Comparison of ENCODE assay signal across 11 mouse cellular contexts in genomic region chr11:114785892-114786291, GRCm38 (mm10). TPM values are rescaled to one million over a fixed set of nuclear protein-coding genes. Genes with fewer than 3 reads are reported as not detected.
DNase-seq lines count a peak whose midpoint lies in the region; ATAC-seq and TF ChIP-seq lines count a peak whose summit lies in the region.
"Had no signal": no experiment of that assay in that cellular context is flagged by ENCODE, and none has a peak within 500 bp of the region (broad histone marks: within the 10 kb centered on the region; RNA-seq: fewer than 3 reads in every experiment).

No protein-coding gene starts in this region.

- no peaks in the 10 kb centered on the region for H3K36me3 ChIP-seq in heart, embryonic 11.5 days (ENCODE audit: control insufficient read depth, insufficient read depth, low read length)
- no peaks in the 10 kb centered on the region for H3K36me3 ChIP-seq in ES-Bruce4 (ENCODE audit: control insufficient read depth, insufficient read depth, low read length, poor library complexity, severe bottlenecking)
- no peaks in the 10 kb centered on the region for H3K36me3 ChIP-seq in forebrain, embryonic 15.5 days
- H3K36me3 ChIP-seq in limb, embryonic 15.5 days = no peaks in the 10 kb centered on the region

- H3K27ac ChIP-seq in heart, embryonic 11.5 days (ENCODE audit: low read depth, low read length) = no peak overlapping the region
- H3K27ac ChIP-seq in ES-Bruce4 (ENCODE audit: insufficient read depth, low read length) = no peak overlapping the region
- no peak overlapping the region for H3K27ac ChIP-seq in forebrain, embryonic 15.5 days (replicated peaks)
- no peak overlapping the region for H3K27ac ChIP-seq in limb, embryonic 15.5 days

- H3K4me1 ChIP-seq in heart, embryonic 11.5 days (ENCODE audit: control insufficient read depth, insufficient read depth, low read length) = no peaks in the 10 kb centered on the region; the same call in 1 of the 2 replicates
- H3K4me1 ChIP-seq in ES-Bruce4 (ENCODE audit: control insufficient read depth, insufficient read depth, low read length) = peaks cover 10% of the 10 kb centered on the region
- H3K4me1 ChIP-seq in forebrain, embryonic 15.5 days = peaks cover 18% of the 10 kb centered on the region
- H3K4me1 ChIP-seq in limb, embryonic 15.5 days = peaks cover 16% of the 10 kb centered on the region

- WGBS in heart, embryonic 11.5 days (ENCODE audit: insufficient replicate concordance) = 44% methylated on average over 10 of the region's 10 CpGs
- 51% methylated on average over 10 of the region's 10 CpGs for WGBS in forebrain, embryonic 15.5 days
- 45% methylated on average over 10 of the region's 10 CpGs for WGBS in limb, embryonic 15.5 days

- no peak for TF ChIP-seq POLR2A in ES-Bruce4 (IDR thresholded peaks at IDR 0.05; ENCODE audit: insufficient read depth, low read length)

- H3K4me3 ChIP-seq in heart, embryonic 11.5 days (ENCODE audit: low read depth, low read length) = peak overlapping the region; percentile 39
- H3K4me3 ChIP-seq in ES-Bruce4 (ENCODE audit: low read depth, low read length) = peak overlapping the region; percentile 21
- peak overlapping the region; percentile 35 for H3K4me3 ChIP-seq in forebrain, embryonic 15.5 days
- H3K4me3 ChIP-seq in limb, embryonic 15.5 days = peak overlapping the region; percentile 26

- TF ChIP-seq CTCF in ES-Bruce4 (IDR thresholded peaks at IDR 0.05; ENCODE audit: low read depth, low read length) = no peak

- no peak for TF ChIP-seq EP300 in ES-Bruce4 (IDR thresholded peaks at IDR 0.05; ENCODE audit: insufficient read depth, low read depth, low read length)

- no peak for DNase-seq in heart, adult 11 months
- DNase-seq in c-Kit-positive CD71-positive TER-119-positive erythroid progenitor cells, embryonic 14.5 days (ENCODE audit: low spot score) = no peak
- no peak for DNase-seq in frontal cortex, postnatal 10 days (ENCODE audit: low spot score in 2 of 2)

- ATAC-seq in heart, embryonic 11.5 days (replicated peaks; ENCODE audit: insufficient number of reproducible peaks, low FRiP score, low TSS enrichment) = no peak
- 0 out of 2 replicates have a peak, but pooled peaks have one; percentile 1 for ATAC-seq in forebrain, embryonic 15.5 days (replicated peaks)
- no peak for ATAC-seq in limb, embryonic 15.5 days (ENCODE audit: insufficient number of reproducible peaks, low FRiP score, low TSS enrichment, low read depth)
- no peak for ATAC-seq in granulocyte monocyte progenitor cell, adult 5-6 weeks (replicated peaks; ENCODE audit: poor library complexity, severe bottlenecking)

- H3K9me3 ChIP-seq in heart, embryonic 11.5 days (replicated peaks; ENCODE audit: control insufficient read depth, low read length) = no peaks in the 10 kb centered on the region
- H3K9me3 ChIP-seq in ES-Bruce4 (replicated peaks; ENCODE audit: control insufficient read depth, insufficient read depth, low read length, poor library complexity, severe bottlenecking) = no peaks in the 10 kb centered on the region
- H3K9me3 ChIP-seq in forebrain, embryonic 15.5 days = no peaks in the 10 kb centered on the region
- no peaks in the 10 kb centered on the region for H3K9me3 ChIP-seq in limb, embryonic 15.5 days

- no peak overlapping the region for H3K9ac ChIP-seq in heart, embryonic 11.5 days (ENCODE audit: low read depth, low read length)
- peak overlapping the region; percentile 6; the same call in 1 of the 2 replicates for H3K9ac ChIP-seq in ES-Bruce4 (ENCODE audit: low read depth, poor library complexity, severe bottlenecking)
- peak overlapping the region; percentile 38 for H3K9ac ChIP-seq in forebrain, embryonic 15.5 days (replicated peaks)
- no peak overlapping the region for H3K9ac ChIP-seq in limb, embryonic 15.5 days

- peaks cover 91% of the 10 kb centered on the region for H3K27me3 ChIP-seq in heart, embryonic 11.5 days (ENCODE audit: control insufficient read depth, insufficient read depth, low read length)
- no peaks in the 10 kb centered on the region; the same call in 1 of the 2 replicates for H3K27me3 ChIP-seq in ES-Bruce4 (ENCODE audit: control insufficient read depth, insufficient read depth, low read length, poor library complexity, severe bottlenecking)
- peaks cover 11% of the 10 kb centered on the region; the same call in 1 of the 2 replicates for H3K27me3 ChIP-seq in forebrain, embryonic 15.5 days
- peaks cover 97% of the 10 kb centered on the region for H3K27me3 ChIP-seq in limb, embryonic 15.5 days

- H3K4me2 ChIP-seq in heart, embryonic 11.5 days = peak overlapping the region; percentile 67
- H3K4me2 ChIP-seq in forebrain, embryonic 15.5 days (replicated peaks) = peak overlapping the region; percentile 73
- peak overlapping the region; percentile 56 for H3K4me2 ChIP-seq in limb, embryonic 15.5 days

RNA-seq across cellular contexts. Expression of gene Btbd17, which starts 9.9 kb away (rescaled TPM):
- 0.09 TPM in 1 of 2 replicates, not detected in the other for polyA plus RNA-seq in heart, embryonic 11.5 days (2014; fragmentation: Nextera tagmentation; extraction: Ambion mirVana)
- polyA plus RNA-seq in ES-Bruce4 (2011; ENCODE audit: insufficient read depth, insufficient read length, low read depth, missing spikeins) = 0.93 TPM in 1 of 2 replicates, not detected in the other
- 26.4 and 29.7 TPM in 2 replicates for polyA plus RNA-seq in forebrain, embryonic 15.5 days (2015; fragmentation: Nextera tagmentation; extraction: Ambion mirVana)
- 0.86 and 1.7 TPM in 2 replicates for polyA plus RNA-seq in limb, embryonic 15.5 days (2015; fragmentation: Nextera tagmentation; extraction: Ambion mirVana)
- 0.54 TPM in 1 of 2 replicates, not detected in the other for total RNA-seq in granulocyte monocyte progenitor cell, adult 5-6 weeks (2014; fragmentation: Nextera tagmentation)
- total RNA-seq in granulocyte monocyte progenitor cell, adult 5-6 weeks (2017) = not detected in 2 replicates
- total RNA-seq: adrenal gland, postnatal 36 days had no signal

RNA-seq across cellular contexts. Expression of gene Gpr142, which starts 12.8 kb away (rescaled TPM):
- polyA plus RNA-seq in heart, embryonic 11.5 days (2014; fragmentation: Nextera tagmentation; extraction: Ambion mirVana) = 0.27 TPM in 1 of 2 replicates, not detected in the other
- polyA plus RNA-seq in ES-Bruce4 (2011; ENCODE audit: insufficient read depth, insufficient read length, low read depth, missing spikeins) = not detected in 2 replicates
- not detected in 2 replicates for polyA plus RNA-seq in forebrain, embryonic 15.5 days (2015; fragmentation: Nextera tagmentation; extraction: Ambion mirVana)
- polyA plus RNA-seq in limb, embryonic 15.5 days (2015; fragmentation: Nextera tagmentation; extraction: Ambion mirVana) = not detected in 2 replicates
- total RNA-seq in granulocyte monocyte progenitor cell, adult 5-6 weeks (2014; fragmentation: Nextera tagmentation) = not detected in 2 replicates
- total RNA-seq in granulocyte monocyte progenitor cell, adult 5-6 weeks (2017) = not detected in 2 replicates
- total RNA-seq: adrenal gland, postnatal 36 days had no signal
- polyA plus RNA-seq: C2C12; large intestine, adult 2 months had no signal

RNA-seq across cellular contexts. Expression of gene Kif19a, which starts 20.7 kb away (rescaled TPM):
- 0.13 TPM in 1 of 2 replicates, not detected in the other for polyA plus RNA-seq in heart, embryonic 11.5 days (2014; fragmentation: Nextera tagmentation; extraction: Ambion mirVana)
- polyA plus RNA-seq in ES-Bruce4 (2011; ENCODE audit: insufficient read depth, insufficient read length, low read depth, missing spikeins) = 1.0 and 1.4 TPM in 2 replicates
- polyA plus RNA-seq in forebrain, embryonic 15.5 days (2015; fragmentation: Nextera tagmentation; extraction: Ambion mirVana) = 0.52 and 0.83 TPM in 2 replicates
- polyA plus RNA-seq in limb, embryonic 15.5 days (2015; fragmentation: Nextera tagmentation; extraction: Ambion mirVana) = 0.15 and 0.17 TPM in 2 replicates
- total RNA-seq in granulocyte monocyte progenitor cell, adult 5-6 weeks (2014; fragmentation: Nextera tagmentation) = 1.3 TPM in 1 of 2 replicates, not detected in the other
- total RNA-seq in granulocyte monocyte progenitor cell, adult 5-6 weeks (2017) = not detected in 2 replicates

RNA-seq across cellular contexts. Expression of gene Dnaic2, which starts 58.7 kb away (rescaled TPM):
- polyA plus RNA-seq in heart, embryonic 11.5 days (2014; fragmentation: Nextera tagmentation; extraction: Ambion mirVana) = 0.20 and 0.50 TPM in 2 replicates
- 1.3 and 1.7 TPM in 2 replicates for polyA plus RNA-seq in ES-Bruce4 (2011; ENCODE audit: insufficient read depth, insufficient read length, low read depth, missing spikeins)
- 1.9 and 2.6 TPM in 2 replicates for polyA plus RNA-seq in forebrain, embryonic 15.5 days (2015; fragmentation: Nextera tagmentation; extraction: Ambion mirVana)
- 1.1 and 1.3 TPM in 2 replicates for polyA plus RNA-seq in limb, embryonic 15.5 days (2015; fragmentation: Nextera tagmentation; extraction: Ambion mirVana)
- not detected in 2 replicates for total RNA-seq in granulocyte monocyte progenitor cell, adult 5-6 weeks (2014; fragmentation: Nextera tagmentation)
- not detected in 2 replicates for total RNA-seq in granulocyte monocyte progenitor cell, adult 5-6 weeks (2017)

Comparison
In these comparisons a context has a peak if more than half of its experiments do, and no peak if none do; other contexts are left out.
1. H3K9ac ChIP-seq: peak in ES-Bruce4 (single experiment) and forebrain, embryonic 15.5 days (single experiment); none in heart, embryonic 11.5 days (single experiment) and limb, embryonic 15.5 days (single experiment).
2. RNA of gene Btbd17, which starts 9.9 kb away (polyA plus RNA-seq): 26.4 to 29.7 TPM in forebrain, embryonic 15.5 days; 0.86 to 1.7 TPM in limb, embryonic 15.5 days, 0.93 TPM in ES-Bruce4 and 0.09 TPM in heart, embryonic 11.5 days; every median in the first group is over 10 times any median in the second.
3. Peak in every context shown above with its lines, with median percentiles within 50 percentile points of each other: H3K4me2 ChIP-seq and H3K4me3 ChIP-seq.